Mouse (Mus musculus) midbrain, embryonic 11.5 days (tissue): ENCODE measurements at regions not wholly inside any gene's neighbourhood (a gene's known extent, or its start where the extent isn't known, plus 50 kb on each side); places are given as distances from the start of the nearest gene placed in this dataset.

Experiments used
- ATAC-seq: fragments of 200-750 bp; cut with Nextera tagmentation; 2 replicates; pipeline ENCODE4 v1.8.0; 2017; ENCODE audit warnings: moderate TSS enrichment, moderate library complexity; ENCODE audit not compliant: low FRiP score
- DNase-seq: peaks from one replicate; pipeline ENCODE4 v3.0.0; 2015; ENCODE audit warnings: low spot score; ENCODE audit errors: missing footprints
- H3K27ac ChIP-seq: fragments of 300-500 bp; sonication (generic); 2 replicates; pipeline ENCODE4 v1.5.1; 2014; ENCODE audit warnings: low read depth, low read length
- H3K27me3 ChIP-seq: fragments of 300-500 bp; sonication (generic); 2 replicates; pipeline ENCODE4 v1.6.1; 2014; ENCODE audit warnings: mild to moderate bottlenecking, low read length, moderate library complexity, mixed read lengths; ENCODE audit not compliant: control insufficient read depth, insufficient read depth
- H3K36me3 ChIP-seq: fragments of 300-500 bp; sonication (generic); 2 replicates; pipeline ENCODE4 v1.6.1; 2014; ENCODE audit warnings: mild to moderate bottlenecking, low read length, moderate library complexity, mixed read lengths; ENCODE audit not compliant: control insufficient read depth, insufficient read depth
- H3K4me1 ChIP-seq: fragments of 300-500 bp; sonication (generic); 2 replicates; pipeline ENCODE4 v1.6.1; 2014; ENCODE audit warnings: low read length; ENCODE audit not compliant: control insufficient read depth, insufficient read depth
- H3K4me2 ChIP-seq: fragments of 300-500 bp; sonication (generic); 2 replicates; pipeline ENCODE4 v1.6.1; 2014; ENCODE audit warnings: mild to moderate bottlenecking, moderate library complexity
- H3K4me3 ChIP-seq: fragments of 300-500 bp; sonication (generic); 2 replicates; pipeline ENCODE4 v1.5.1; 2014; ENCODE audit warnings: low read depth, low read length
- H3K9ac ChIP-seq: fragments of 300-500 bp; sonication (generic); 2 replicates; pipeline ENCODE4 v1.6.1; 2014; ENCODE audit warnings: low read length
- H3K9me3 ChIP-seq: fragments of 300-500 bp; sonication (generic); 2 replicates; pipeline ENCODE4 v1.6.1; 2016; ENCODE audit warnings: low read length; ENCODE audit not compliant: control insufficient read depth
- WGBS: fragments of 180-500 bp; shearing (Covaris S2); extraction: QIAGEN DNeasy Blood & Tissue Kit; methylation state at CpG from one replicate; pipeline ENCODE4 v1.1.7; 2014; 5-methylcytosine and 5-hydroxymethylcytosine counted together

DNA sequence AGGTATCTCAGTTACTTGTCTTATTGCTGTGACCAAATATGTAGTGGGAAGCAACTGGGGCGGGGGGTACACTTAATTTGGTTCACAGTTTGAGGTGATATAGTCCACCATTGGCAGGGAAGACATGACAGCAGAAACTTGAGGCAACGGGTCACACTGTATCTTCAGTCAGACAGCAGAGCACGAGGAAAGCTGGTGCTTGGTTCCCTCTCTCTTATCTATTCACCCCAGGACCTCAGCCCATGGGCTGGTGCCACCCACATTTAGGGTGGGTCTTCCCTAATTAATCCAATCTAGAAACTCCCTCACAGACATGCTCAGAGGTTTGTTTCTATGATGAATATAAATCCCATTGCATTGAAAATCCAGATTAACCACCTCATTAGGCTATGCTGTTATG is 56.5 kb downstream of the Otud1 start:
- no peak for ATAC-seq
- H3K27me3 ChIP-seq, result no peaks in the 10 kb centered on the region
- H3K4me1 ChIP-seq, result no peaks in the 10 kb centered on the region
- DNase-seq, result no peak
- H3K27ac ChIP-seq, result no peak overlapping the region
- WGBS, result 69% methylated on average over 3 of the region's 3 CpGs
- no peaks in the 10 kb centered on the region for H3K9me3 ChIP-seq
- H3K4me3 ChIP-seq, result no peak overlapping the region
- H3K4me2 ChIP-seq, result no peak overlapping the region
- H3K9ac ChIP-seq, result no peak overlapping the region
- H3K36me3 ChIP-seq, result no peaks in the 10 kb centered on the region

DNA sequence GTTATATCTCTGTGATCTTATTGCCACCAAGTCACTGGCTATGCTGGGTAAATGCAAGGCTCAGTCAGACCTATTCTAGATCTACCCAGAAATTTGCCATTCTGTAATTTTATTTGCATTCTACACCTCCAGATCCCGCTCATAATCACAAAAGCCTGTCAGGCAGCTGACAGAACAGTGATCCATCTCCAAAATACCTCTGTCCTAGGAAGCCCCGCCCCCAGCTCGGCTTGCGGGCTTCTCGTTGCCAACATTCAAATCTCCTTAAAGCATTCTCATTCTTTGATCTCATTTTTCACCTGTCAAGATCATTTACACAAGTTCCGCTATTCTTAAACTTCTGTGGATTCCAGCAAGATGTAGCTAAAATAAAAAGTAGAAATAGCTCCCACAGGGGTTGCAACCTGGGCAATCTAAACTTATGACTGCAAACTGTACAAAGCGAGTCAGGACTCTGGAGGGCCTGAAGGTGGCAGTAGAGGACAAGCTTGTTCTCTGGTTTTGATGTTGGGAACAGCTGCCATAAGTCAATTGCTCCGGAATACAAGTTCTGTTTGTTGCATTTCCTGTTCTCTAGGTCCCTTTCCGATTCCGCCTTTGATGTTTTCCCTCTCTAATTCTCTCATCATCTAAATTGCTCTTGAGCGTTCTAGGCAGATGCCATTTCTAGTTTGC is 58.1 kb downstream of the Otud1 start:
- Histone ChIP-seq H3K9ac (no peak overlapping the region), H3K27ac (no peak overlapping the region), H3K4me1 (no peaks in the 10 kb centered on the region), H3K36me3 (no peaks in the 10 kb centered on the region), H3K27me3 (no peaks in the 10 kb centered on the region), H3K9me3 (no peaks in the 10 kb centered on the region), H3K4me2 (peak overlapping the region; percentile 12; the same call in 1 of the 2 replicates), H3K4me3 (no peak overlapping the region)
- WGBS, result 33% methylated on average over 11 of the region's 11 CpGs
- ATAC-seq (peak; percentile 90), DNase-seq (peak; percentile 92)

DNA sequence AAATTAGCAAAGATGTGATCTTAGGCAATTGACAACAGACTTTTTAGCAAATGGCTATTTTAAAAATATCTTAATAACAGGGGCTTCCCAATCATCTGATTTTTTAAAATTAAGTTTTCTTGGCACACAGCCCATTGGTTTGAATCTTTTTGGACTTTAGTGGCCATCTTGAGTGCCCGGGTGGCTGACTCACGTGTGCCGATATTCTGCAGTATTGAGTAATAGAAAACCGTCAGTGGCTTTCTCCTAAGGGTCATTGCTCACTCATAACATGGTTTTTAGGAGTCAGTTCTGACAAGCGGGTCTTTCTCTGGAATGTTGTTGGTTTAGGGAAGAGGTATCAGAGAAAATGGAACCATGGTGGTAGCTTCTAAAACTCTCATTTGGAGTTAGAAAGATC is 58.8 kb downstream of the Otud1 start:
- H3K4me3 ChIP-seq, result no peak overlapping the region
- H3K9ac ChIP-seq, result no peak overlapping the region
- no peak overlapping the region for H3K4me2 ChIP-seq
- no peak for ATAC-seq
- DNase-seq, result no peak
- no peaks in the 10 kb centered on the region for H3K27me3 ChIP-seq
- no peaks in the 10 kb centered on the region for H3K4me1 ChIP-seq
- no peak overlapping the region for H3K27ac ChIP-seq
- H3K9me3 ChIP-seq, result no peaks in the 10 kb centered on the region
- WGBS, result 94% methylated on average over 5 of the region's 5 CpGs
- H3K36me3 ChIP-seq, result no peaks in the 10 kb centered on the region

GRCm38 (mm10) chr2:19726085-19726484 is 68.5 kb downstream of the Otud1 start:
- Histone ChIP-seq H3K9ac (no peak overlapping the region), H3K4me2 (no peak overlapping the region), H3K36me3 (no peaks in the 10 kb centered on the region), H3K4me1 (no peaks in the 10 kb centered on the region), H3K27me3 (no peaks in the 10 kb centered on the region), H3K9me3 (no peaks in the 10 kb centered on the region), H3K27ac (no peak overlapping the region), H3K4me3 (no peak overlapping the region)
- 87% methylated on average over 6 of the region's 6 CpGs for WGBS
- no peak for ATAC-seq
- DNase-seq, result no peak

DNA sequence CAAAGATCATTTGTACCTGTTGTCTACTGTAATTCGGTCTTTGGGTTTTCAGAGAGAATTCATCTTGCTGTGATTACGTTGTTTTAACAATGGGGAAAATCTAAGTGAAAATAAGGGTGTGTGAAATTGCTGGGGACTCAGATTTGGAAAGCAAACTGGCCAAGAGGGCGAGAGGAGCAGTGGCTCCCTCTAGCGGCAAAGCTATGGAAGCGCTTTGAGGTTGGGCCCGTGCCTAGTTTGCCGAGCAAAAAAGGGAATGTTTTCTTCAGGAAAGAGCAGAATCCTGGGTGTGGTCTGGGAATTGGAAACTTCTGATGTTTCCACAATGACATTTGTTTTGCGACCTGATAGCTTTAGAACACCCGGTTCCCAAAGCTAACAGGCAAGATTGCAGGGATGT is 69.4 kb downstream of the Otud1 start:
- 10% methylated on average over 9 of the region's 9 CpGs for WGBS
- H3K27me3 ChIP-seq, result no peaks in the 10 kb centered on the region
- H3K4me2 ChIP-seq, result no peak overlapping the region
- no peak for ATAC-seq
- no peak overlapping the region for H3K4me3 ChIP-seq
- no peaks in the 10 kb centered on the region for H3K9me3 ChIP-seq
- no peak overlapping the region for H3K27ac ChIP-seq
- H3K9ac ChIP-seq, result no peak overlapping the region
- peak; percentile 83 for DNase-seq
- no peaks in the 10 kb centered on the region for H3K4me1 ChIP-seq
- no peaks in the 10 kb centered on the region for H3K36me3 ChIP-seq

DNA sequence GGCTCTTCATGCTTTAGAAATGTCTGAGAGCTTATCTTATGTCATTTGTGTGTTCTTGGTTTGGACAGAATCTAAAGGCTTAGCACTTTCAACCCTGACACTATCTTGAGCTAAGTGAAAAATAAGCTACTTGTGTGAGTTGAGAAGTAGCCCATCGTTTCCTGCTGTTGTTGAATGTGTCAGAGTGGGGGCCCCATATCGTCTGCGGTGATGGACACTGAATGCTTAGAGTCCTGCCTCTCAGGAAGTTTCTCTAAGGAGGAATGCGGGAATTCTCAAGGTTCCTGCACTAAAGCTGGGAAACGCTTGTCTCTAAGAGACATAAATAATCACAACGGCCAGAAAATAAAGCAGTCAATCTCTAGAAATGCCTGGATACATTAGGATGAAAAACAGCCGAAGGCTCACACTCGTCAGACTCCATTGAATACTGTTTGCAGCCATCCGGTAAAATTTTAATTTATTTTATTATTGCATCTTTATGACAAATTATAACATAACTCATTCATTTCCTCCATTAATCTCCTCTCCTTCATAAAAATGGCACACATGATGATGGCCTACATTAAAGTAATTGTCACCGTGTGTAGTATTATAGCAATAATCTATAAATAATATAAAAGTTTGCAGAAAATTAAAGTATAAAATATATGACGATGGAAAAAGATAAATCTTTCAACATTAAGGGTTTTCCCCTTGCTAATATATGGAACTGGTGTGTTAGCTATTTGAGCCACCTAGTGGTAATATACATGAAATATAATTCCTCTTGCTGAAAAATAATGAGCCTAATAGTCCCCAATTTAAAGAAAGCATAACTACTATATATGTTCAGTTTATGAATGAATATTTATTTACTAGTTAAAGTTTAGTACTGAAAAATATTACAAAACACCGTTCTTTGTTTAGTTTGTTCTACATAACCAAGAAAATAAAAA is 75.6 kb downstream of the Otud1 start:
- H3K27me3 ChIP-seq, result no peaks in the 10 kb centered on the region
- no peak for ATAC-seq
- WGBS, result 83% methylated on average over 12 of the region's 12 CpGs
- DNase-seq, result no peak
- no peaks in the 10 kb centered on the region for H3K4me1 ChIP-seq
- no peak overlapping the region for H3K9ac ChIP-seq
- H3K9me3 ChIP-seq, result no peaks in the 10 kb centered on the region
- H3K27ac ChIP-seq, result no peak overlapping the region
- no peak overlapping the region for H3K4me3 ChIP-seq
- no peaks in the 10 kb centered on the region for H3K36me3 ChIP-seq
- no peak overlapping the region for H3K4me2 ChIP-seq

DNA sequence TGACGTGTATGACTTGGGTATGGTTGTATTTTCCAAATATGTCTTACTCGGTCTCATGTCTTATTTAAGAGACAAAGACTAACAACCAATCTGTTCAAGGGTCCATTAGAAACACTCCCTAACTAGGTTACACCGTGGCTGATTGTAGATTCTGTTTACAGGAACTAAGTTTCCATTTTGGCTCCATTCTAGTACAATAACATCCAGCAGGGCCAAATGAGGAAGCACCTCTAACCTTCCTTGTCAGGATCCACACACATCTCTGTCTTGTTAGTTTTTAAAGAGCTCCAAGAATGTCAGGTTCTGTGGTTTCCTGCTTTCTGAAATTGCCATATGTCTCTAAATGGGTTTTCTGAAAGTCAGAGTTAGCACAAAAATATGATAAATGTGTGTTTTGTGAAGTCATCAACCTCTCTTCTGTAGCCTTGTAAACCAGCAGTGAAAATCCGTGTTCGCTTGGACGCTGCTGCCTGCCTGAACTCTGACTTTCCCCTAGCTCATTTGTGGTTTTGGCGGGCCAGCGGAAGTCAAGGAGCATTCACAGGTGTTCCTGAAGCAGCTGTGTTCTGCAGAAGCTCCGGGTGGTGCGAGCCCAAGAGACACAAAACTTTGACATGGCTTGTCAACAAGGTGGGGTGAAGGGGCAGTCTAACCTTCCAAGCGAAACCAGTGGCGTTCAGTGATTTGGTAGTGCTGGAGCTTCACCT is 76.8 kb downstream of the Otud1 start:
- ATAC-seq (no peak), DNase-seq (no peak)
- Histone ChIP-seq H3K4me1 (no peaks in the 10 kb centered on the region), H3K36me3 (no peaks in the 10 kb centered on the region), H3K27ac (no peak overlapping the region), H3K9me3 (no peaks in the 10 kb centered on the region), H3K9ac (no peak overlapping the region), H3K27me3 (no peaks in the 10 kb centered on the region), H3K4me2 (no peak overlapping the region), H3K4me3 (no peak overlapping the region)
- 89% methylated on average over 12 of the region's 12 CpGs for WGBS

GRCm38 (mm10) chr2:19741508-19741907 is 84.0 kb downstream of the Otud1 start:
- Histone ChIP-seq H3K4me2 (no peak overlapping the region), H3K27ac (no peak overlapping the region), H3K27me3 (no peaks in the 10 kb centered on the region), H3K9ac (no peak overlapping the region), H3K36me3 (no peaks in the 10 kb centered on the region), H3K9me3 (no peaks in the 10 kb centered on the region), H3K4me3 (no peak overlapping the region), H3K4me1 (no peaks in the 10 kb centered on the region)
- no peak for DNase-seq
- no peak for ATAC-seq

DNA sequence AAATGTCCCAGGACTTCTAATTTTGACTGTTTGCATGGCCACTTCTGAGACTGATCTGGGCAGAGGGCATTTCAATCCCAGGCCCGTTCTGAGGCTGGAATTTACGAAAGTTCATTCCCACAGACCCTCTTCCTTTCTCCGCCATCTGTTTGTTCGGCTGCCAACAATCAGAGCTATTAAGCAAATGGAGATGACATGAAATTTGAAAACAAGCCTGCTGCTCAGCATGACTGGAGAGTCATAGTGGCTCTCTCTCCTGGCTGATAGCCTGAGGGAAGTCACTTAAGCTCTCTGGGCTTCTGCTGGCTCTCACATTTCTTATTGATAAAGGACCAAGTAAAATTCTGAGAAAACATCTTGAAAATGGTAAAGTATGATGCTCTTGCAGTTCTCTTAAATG is 85.9 kb downstream of the Otud1 start:
- H3K9ac ChIP-seq, result no peak overlapping the region
- no peaks in the 10 kb centered on the region for H3K4me1 ChIP-seq
- H3K36me3 ChIP-seq, result no peaks in the 10 kb centered on the region
- H3K9me3 ChIP-seq, result no peaks in the 10 kb centered on the region
- 77% methylated on average over 4 of the region's 4 CpGs for WGBS
- DNase-seq (no peak), ATAC-seq (no peak)
- no peak overlapping the region for H3K27ac ChIP-seq
- H3K27me3 ChIP-seq, result no peaks in the 10 kb centered on the region
- no peak overlapping the region for H3K4me3 ChIP-seq
- H3K4me2 ChIP-seq, result no peak overlapping the region
